Mouse (Mus musculus) C2C12 (cell line): ENCODE data around the gene Mat1a.

Source experiments
- CTCF ChIP-seq: IDR thresholded peaks from one replicate; pipeline ENCODE4 v1.5.1; 2011; ENCODE audit not compliant: control insufficient read depth, insufficient read depth, insufficient read length
- FOSL1 ChIP-seq: IDR thresholded peaks from one replicate; pipeline ENCODE4 v1.8.0; 2011; ENCODE audit warnings: mild to moderate bottlenecking, low read length; ENCODE audit not compliant: poor library complexity, insufficient read depth, severe bottlenecking
- MAX ChIP-seq: IDR thresholded peaks from one replicate; pipeline ENCODE4 v1.6.1; 2011; ENCODE audit warnings: mild to moderate bottlenecking, control low read depth

DNA sequence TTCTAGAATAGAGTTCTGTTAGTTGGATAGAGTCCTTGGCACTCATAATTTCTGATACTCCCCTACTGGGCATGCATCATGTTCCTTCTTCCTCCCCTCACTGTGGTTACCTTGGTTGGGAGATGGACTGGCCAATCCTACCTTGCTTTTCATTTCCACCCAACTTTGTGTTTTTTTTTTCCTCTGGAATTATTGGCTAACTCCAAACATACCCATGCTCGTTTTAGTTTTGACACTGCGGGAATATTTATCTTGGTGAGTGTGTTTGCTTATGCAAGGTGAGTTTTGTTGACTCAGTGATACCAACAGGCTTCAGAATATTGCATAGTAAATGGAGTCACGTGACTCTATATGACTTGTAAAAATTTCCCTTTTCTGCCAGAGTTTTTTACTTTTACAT is 4.1 kb upstream of the Mat1a start:
- TF ChIP-seq MAX: no peak
- TF ChIP-seq CTCF: no peak
- no peak for TF ChIP-seq FOSL1
